Mouse (Mus musculus) liver, postnatal 0 days (tissue): ENCODE measurements around the gene Bicc1. TPM values are rescaled to one million over a fixed set of nuclear protein-coding genes. Genes with fewer than 3 reads are reported as not detected.
A peak's percentile ranks its signal among the peaks of the same experiment; 100 is the strongest.

Experiments used
- ATAC-seq: fragments of 200-750 bp; cut with Nextera tagmentation; 2 replicates; pipeline ENCODE4 v1.8.0; 2017; ENCODE audit warnings: mild to moderate bottlenecking, moderate library complexity
- DNase-seq: peaks from one replicate; pipeline ENCODE4 v3.0.0-alpha.2; 2016
- H3K27ac ChIP-seq: fragments of 300-500 bp; sonication (generic); 2 replicates; pipeline ENCODE4 v1.5.1; 2014; ENCODE audit warnings: antibody characterized with exemption, moderate library complexity, mild to moderate bottlenecking, low read depth
- H3K27me3 ChIP-seq: fragments of 300-500 bp; sonication (generic); 2 replicates; pipeline ENCODE4 v1.6.1; 2014; ENCODE audit warnings: low read length, control low read depth, mixed read lengths; ENCODE audit not compliant: insufficient read depth
- H3K36me3 ChIP-seq: fragments of 300-500 bp; sonication (generic); replicated peaks from 2 replicates; pipeline ENCODE4 v1.6.1; 2014; ENCODE audit warnings: mild to moderate bottlenecking, control low read depth, low read length, moderate library complexity, mixed read lengths; ENCODE audit not compliant: insufficient read depth
- H3K4me1 ChIP-seq: fragments of 300-500 bp; sonication (generic); 2 replicates; pipeline ENCODE4 v1.6.1; 2014; ENCODE audit warnings: antibody characterized with exemption, mild to moderate bottlenecking, control low read depth; ENCODE audit not compliant: insufficient read depth
- H3K4me2 ChIP-seq: fragments of 300-500 bp; sonication (generic); 2 replicates; pipeline ENCODE4 v1.6.1; 2014; ENCODE audit warnings: low read depth, mild to moderate bottlenecking, low read length, moderate library complexity, mixed read lengths
- H3K4me3 ChIP-seq: fragments of 300-500 bp; sonication (generic); 2 replicates; pipeline ENCODE4 v1.5.1; 2014; ENCODE audit warnings: low read depth, low read length
- H3K9ac ChIP-seq: fragments of 300-500 bp; sonication (generic); replicated peaks from 2 replicates; pipeline ENCODE4 v1.6.1; 2014; ENCODE audit warnings: mild to moderate bottlenecking, moderate library complexity
- H3K9me3 ChIP-seq: fragments of 300-500 bp; sonication (generic); 2 replicates; pipeline ENCODE4 v1.6.1; 2016; ENCODE audit warnings: mild to moderate bottlenecking, control low read depth, low read length, mixed read lengths
- CTCF ChIP-seq: sonication (generic); IDR thresholded peaks from 2 replicates; pipeline ENCODE4 v1.5.1; 2016; ENCODE audit warnings: antibody characterized with exemption, low read depth
- EP300 ChIP-seq: IDR thresholded peaks from 2 replicates; pipeline ENCODE4 v1.6.1; 2016; ENCODE audit warnings: antibody characterized with exemption, low read depth, mild to moderate bottlenecking
- WGBS: fragments of 180-500 bp; shearing (Covaris S2); extraction: QIAGEN DNeasy Blood & Tissue Kit; methylation state at CpG from one replicate; pipeline ENCODE4 v1.1.7; 2014; ENCODE audit not compliant: insufficient replicate concordance; 5-methylcytosine and 5-hydroxymethylcytosine counted together
- polyA plus RNA-seq: library from polyadenylated mRNA; unstranded; fragments of >200 nt; fragmentation: Nextera tagmentation; extraction: Ambion mirVana; gene quantifications from 2 replicates; pipeline ENCODE4 v1.2.1, GENCODE M21; 2015

Gene Bicc1
- polyA plus RNA-seq, 1 experiment from 2014 or later: 3.0 TPM

DNA sequence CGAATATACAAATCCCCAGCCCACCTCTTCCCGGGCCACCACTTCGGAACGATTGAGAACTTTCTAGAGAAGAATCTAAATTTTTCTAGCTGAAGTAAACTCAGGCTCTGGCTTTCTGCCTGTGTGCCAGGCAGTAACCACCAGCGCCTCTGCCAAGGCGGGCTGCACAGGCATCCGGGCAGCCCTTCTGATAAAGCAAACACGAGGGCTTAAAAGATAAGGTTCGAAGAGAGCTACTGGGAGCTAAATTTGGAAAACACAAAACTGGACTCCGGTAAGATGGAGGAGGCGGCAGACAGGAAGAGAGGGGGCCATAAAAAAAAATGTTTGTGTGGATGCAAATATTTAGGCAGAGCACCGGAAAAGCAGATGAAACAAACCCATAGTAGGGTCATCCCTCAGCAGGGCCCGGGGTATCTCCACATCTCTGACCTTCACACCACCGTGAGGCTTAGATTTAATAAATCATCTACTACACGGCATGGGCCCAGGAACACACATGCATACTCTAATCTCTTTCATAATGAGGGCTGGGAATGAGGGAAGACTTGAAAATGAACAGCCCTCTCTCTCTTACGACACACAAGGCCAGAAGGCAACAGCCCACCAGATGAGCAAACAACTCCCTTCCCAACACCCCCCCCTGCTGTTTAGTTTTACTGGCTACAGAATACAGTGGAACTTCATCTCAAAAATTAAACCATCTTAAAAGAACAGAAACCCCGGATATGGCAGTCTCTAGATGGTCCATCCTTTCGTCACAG, 134.2 kb downstream of the Bicc1 start:
- TF ChIP-seq CTCF (peak; percentile 21; the same call in 1 of the 2 replicates), EP300 (no peak)
- H3K36me3 ChIP-seq: no peaks in the 10 kb centered on the region
- H3K27ac ChIP-seq: 0 out of 2 replicates have a peak overlapping the region, but pooled peaks have one; percentile 22
- ATAC-seq: peak; percentile 64; the same call in 1 of the 2 replicates
- peak overlapping the region; percentile 15; the same call in 1 of the 2 replicates for H3K4me2 ChIP-seq
- no peaks in the 10 kb centered on the region for H3K27me3 ChIP-seq
- no peak overlapping the region for H3K4me3 ChIP-seq
- WGBS: 61% methylated on average over 18 of the region's 18 CpGs
- no peaks in the 10 kb centered on the region for H3K4me1 ChIP-seq
- no peak for DNase-seq
- no peaks in the 10 kb centered on the region for H3K9me3 ChIP-seq
- no peak overlapping the region for H3K9ac ChIP-seq

DNA sequence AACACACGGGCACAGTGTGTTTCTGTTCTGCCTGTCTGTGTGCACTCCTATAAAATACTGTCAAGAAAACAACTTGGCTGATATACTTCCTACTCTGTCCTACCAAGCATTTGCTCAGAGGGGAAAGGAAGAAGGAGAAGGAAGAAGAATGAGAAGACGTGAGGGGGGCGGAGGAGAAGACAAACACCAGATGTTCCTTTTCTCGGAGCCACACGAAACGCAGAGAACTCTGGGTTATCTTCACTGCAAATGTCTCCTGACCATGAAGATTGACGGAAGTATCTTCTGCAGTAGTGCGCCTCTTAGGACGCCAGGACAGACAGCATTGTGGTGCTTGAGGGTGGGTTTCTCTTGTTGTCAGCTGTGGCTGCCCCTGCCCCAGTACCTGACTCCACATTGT, 134.8 kb downstream of the Bicc1 start:
- ATAC-seq (no peak), DNase-seq (no peak)
- 60% methylated on average over 9 of the region's 9 CpGs for WGBS
- no peak for TF ChIP-seq EP300
- TF ChIP-seq CTCF: no peak
- Histone ChIP-seq H3K9me3 (no peaks in the 10 kb centered on the region), H3K9ac (no peak overlapping the region), H3K4me2 (0 out of 2 replicates have a peak overlapping the region, but pooled peaks have one; percentile 9), H3K36me3 (no peaks in the 10 kb centered on the region), H3K4me3 (no peak overlapping the region), H3K27me3 (no peaks in the 10 kb centered on the region), H3K27ac (0 out of 2 replicates have a peak overlapping the region, but pooled peaks have one; percentile 22), H3K4me1 (no peaks in the 10 kb centered on the region)

DNA sequence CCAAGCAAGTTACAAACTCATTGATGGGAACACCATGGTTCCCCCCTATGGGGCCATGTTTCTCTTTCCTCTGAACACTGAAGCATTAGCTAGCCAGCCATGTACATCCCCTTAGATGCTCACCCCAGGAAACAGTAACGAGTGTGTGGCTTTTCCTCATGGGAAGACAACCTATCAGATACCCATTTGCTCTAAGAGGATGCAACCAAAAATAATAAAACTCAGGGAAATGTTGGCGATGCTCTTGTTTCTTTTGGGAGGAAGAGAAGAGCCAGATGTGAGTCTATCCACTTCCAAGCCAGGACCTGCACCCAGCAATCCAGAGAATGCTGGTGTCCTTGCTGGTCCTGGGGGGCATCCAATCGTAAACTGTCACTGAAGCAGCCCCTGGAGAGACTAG, 136.0 kb downstream of the Bicc1 start:
- 57% methylated on average over 3 of the region's 3 CpGs for WGBS
- Histone ChIP-seq H3K4me2 (no peak overlapping the region), H3K27ac (no peak overlapping the region), H3K36me3 (no peaks in the 10 kb centered on the region), H3K4me1 (no peaks in the 10 kb centered on the region), H3K27me3 (no peaks in the 10 kb centered on the region), H3K9ac (no peak overlapping the region), H3K9me3 (no peaks in the 10 kb centered on the region), H3K4me3 (no peak overlapping the region)
- TF ChIP-seq EP300: no peak
- TF ChIP-seq CTCF: no peak
- no peak for DNase-seq
- ATAC-seq: no peak

DNA sequence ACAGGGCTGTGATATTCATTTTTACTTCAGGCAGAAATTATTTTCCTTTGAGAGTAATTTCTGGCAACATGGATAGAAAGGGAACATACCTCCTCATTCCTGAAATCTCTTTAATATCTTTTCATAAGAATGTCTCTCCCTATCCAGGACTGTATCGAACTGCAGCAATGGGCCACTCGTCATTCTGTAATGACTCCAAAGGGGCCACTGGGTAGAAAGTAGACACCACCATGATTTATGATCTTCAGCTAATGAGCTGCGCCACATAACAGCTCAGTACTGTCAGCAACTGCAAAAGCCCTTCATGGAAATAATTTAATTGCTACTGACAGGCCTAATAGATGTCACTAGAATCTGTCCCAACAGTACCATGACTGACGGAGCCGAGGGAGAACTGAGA, 139.0 kb downstream of the Bicc1 start:
- Histone ChIP-seq H3K9me3 (no peaks in the 10 kb centered on the region), H3K4me2 (no peak overlapping the region), H3K27me3 (no peaks in the 10 kb centered on the region), H3K27ac (no peak overlapping the region), H3K4me3 (no peak overlapping the region), H3K4me1 (no peaks in the 10 kb centered on the region), H3K36me3 (no peaks in the 10 kb centered on the region), H3K9ac (no peak overlapping the region)
- TF ChIP-seq EP300: no peak
- no peak for TF ChIP-seq CTCF
- WGBS: 77% methylated on average over 5 of the region's 5 CpGs
- ATAC-seq (no peak), DNase-seq (no peak)

DNA sequence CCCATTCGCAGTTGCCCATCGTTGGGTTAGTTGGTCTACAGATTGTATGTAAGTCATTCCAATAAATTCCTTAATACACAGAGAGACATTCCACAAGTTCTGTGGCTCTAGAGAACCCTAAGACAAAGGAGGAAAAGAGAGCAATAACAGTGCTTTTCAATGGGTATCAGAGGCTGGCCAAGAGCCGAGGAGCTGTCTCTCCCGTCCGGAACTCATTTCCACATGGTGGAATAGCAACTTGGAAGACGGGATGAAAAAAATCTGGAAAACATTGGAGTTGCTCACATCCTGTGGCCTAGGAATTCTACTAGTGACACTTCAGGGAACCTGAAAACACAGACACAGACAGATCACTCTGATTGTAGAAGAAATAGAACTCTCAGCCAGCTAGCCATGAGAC, 139.7 kb downstream of the Bicc1 start:
- ATAC-seq: no peak
- Histone ChIP-seq H3K36me3 (no peaks in the 10 kb centered on the region), H3K9ac (no peak overlapping the region), H3K4me3 (no peak overlapping the region), H3K4me2 (no peak overlapping the region), H3K27me3 (no peaks in the 10 kb centered on the region), H3K27ac (no peak overlapping the region), H3K9me3 (no peaks in the 10 kb centered on the region), H3K4me1 (no peaks in the 10 kb centered on the region)
- 85% methylated on average over 6 of the region's 6 CpGs for WGBS
- TF ChIP-seq EP300 (no peak), CTCF (no peak)
- DNase-seq: no peak

DNA sequence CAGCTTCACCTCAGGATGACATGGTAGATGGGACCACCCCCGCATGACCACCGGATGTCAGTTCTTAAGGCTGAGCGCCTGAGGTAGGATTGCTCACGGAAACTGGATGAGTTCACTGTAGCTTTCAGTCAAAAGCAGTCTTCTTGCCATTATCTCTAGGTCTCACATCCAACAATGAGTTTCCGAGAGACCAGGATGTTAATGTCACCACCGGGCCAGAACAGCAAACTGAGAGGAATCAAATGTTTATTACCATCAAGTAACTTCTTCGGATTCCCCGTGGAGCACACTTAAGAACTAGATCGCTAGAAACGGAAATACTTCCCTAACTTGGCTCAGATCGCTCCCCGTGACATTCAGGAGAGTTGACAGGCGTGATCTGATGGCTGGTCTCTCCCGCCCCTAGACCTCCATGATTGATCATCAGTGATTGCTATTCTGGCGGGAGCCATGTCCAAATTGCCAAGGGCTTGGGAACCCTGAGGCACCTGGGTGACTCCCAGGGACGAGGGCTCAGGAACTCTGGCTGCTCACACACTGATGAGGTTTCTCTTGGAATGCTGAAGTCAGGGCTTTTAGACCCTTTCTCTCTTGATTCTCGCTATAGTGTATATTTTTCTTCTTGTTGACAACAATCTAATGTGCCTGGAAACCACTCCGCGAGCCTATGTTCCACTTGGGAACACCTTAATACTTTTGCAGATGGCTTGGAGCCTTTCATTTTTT, 149.6 kb downstream of the Bicc1 start:
- Histone ChIP-seq H3K9ac (no peak overlapping the region), H3K4me1 (no peaks in the 10 kb centered on the region), H3K9me3 (no peaks in the 10 kb centered on the region), H3K27me3 (no peaks in the 10 kb centered on the region), H3K36me3 (no peaks in the 10 kb centered on the region), H3K4me2 (no peak overlapping the region), H3K27ac (no peak overlapping the region), H3K4me3 (no peak overlapping the region)
- no peak for ATAC-seq
- no peak for DNase-seq
- TF ChIP-seq EP300 (no peak), CTCF (no peak)
- WGBS: 81% methylated on average over 19 of the region's 19 CpGs
